Mouse (Mus musculus) kidney, embryonic 14.5 days (tissue): ENCODE results near the gene Cbr2. TPM values are rescaled to one million over a fixed set of nuclear protein-coding genes. Genes with fewer than 3 reads are reported as not detected.
"Not testable (repeated sequence)": the region's sequence is repeated elsewhere in the genome, so short reads cannot be mapped to it uniquely, and the experiment has no call there.

ENCODE experiments used
- ATAC-seq: fragments of 200-750 bp; cut with Nextera tagmentation; 2 replicates; pipeline ENCODE4 v1.8.0; 2017; ENCODE audit warnings: moderate number of reproducible peaks, mild to moderate bottlenecking, moderate TSS enrichment, moderate library complexity; ENCODE audit not compliant: low FRiP score, low TSS enrichment
- H3K27ac ChIP-seq: fragments of 300-500 bp; sonication (generic); 2 replicates; pipeline ENCODE4 v1.5.1; 2014; ENCODE audit warnings: low read depth, mild to moderate bottlenecking, low read length, moderate library complexity, mixed read lengths
- H3K27me3 ChIP-seq: fragments of 300-500 bp; sonication (generic); 2 replicates; pipeline ENCODE4 v1.6.1; 2014; ENCODE audit warnings: mild to moderate bottlenecking, low read length; ENCODE audit not compliant: control insufficient read depth, insufficient read depth
- H3K36me3 ChIP-seq: fragments of 300-500 bp; sonication (generic); 2 replicates; pipeline ENCODE4 v1.6.1; 2014; ENCODE audit warnings: low read length, mixed read lengths; ENCODE audit not compliant: control insufficient read depth, insufficient read depth
- H3K4me1 ChIP-seq: fragments of 300-500 bp; sonication (generic); 2 replicates; pipeline ENCODE4 v1.6.1; 2014; ENCODE audit warnings: low read length, mixed read lengths; ENCODE audit not compliant: control insufficient read depth, insufficient read depth
- H3K4me2 ChIP-seq: fragments of 300-500 bp; sonication (generic); replicated peaks from 2 replicates; pipeline ENCODE4 v1.6.1; 2014; ENCODE audit warnings: low read depth, mild to moderate bottlenecking, low read length
- H3K4me3 ChIP-seq: fragments of 300-500 bp; sonication (generic); 2 replicates; pipeline ENCODE4 v1.5.1; 2014; ENCODE audit warnings: mild to moderate bottlenecking, low read length
- H3K9ac ChIP-seq: fragments of 300-500 bp; sonication (generic); 2 replicates; pipeline ENCODE4 v1.6.1; 2014; ENCODE audit warnings: low read depth, mild to moderate bottlenecking, low read length, moderate library complexity
- H3K9me3 ChIP-seq: fragments of 300-500 bp; sonication (generic); 2 replicates; pipeline ENCODE4 v1.6.1; 2016; ENCODE audit warnings: low read length; ENCODE audit not compliant: control insufficient read depth
- whole genome bisulfite sequencing: fragments of 180-500 bp; shearing (Covaris S2); extraction: QIAGEN DNeasy Blood & Tissue Kit; methylation state at CpG from one replicate; pipeline ENCODE4 v1.1.7; 2014; 5-methylcytosine and 5-hydroxymethylcytosine counted together
- polyA plus RNA-seq: library from polyadenylated mRNA; unstranded; fragments of >200 nt; fragmentation: Nextera tagmentation; extraction: Ambion mirVana; gene quantifications from 2 replicates; pipeline ENCODE4 v1.2.1, GENCODE M21; 2014

Cbr2 gene
- polyA plus RNA-seq, 1 experiment from 2014 or later: 0.47 TPM

- H3K9me3 ChIP-seq, H3K36me3 ChIP-seq, H3K27ac ChIP-seq, ATAC-seq, H3K4me1 ChIP-seq, H3K27me3 ChIP-seq, H3K9ac ChIP-seq, H3K4me3 ChIP-seq, H3K4me2 ChIP-seq: not testable (repeated sequence)
- 81% methylated on average over 3 of the region's 7 CpGs for WGBS
Observed at GRCm38 (mm10) chr11:120767023-120767422, 35.1 kb upstream of the Cbr2 start.

DNA sequence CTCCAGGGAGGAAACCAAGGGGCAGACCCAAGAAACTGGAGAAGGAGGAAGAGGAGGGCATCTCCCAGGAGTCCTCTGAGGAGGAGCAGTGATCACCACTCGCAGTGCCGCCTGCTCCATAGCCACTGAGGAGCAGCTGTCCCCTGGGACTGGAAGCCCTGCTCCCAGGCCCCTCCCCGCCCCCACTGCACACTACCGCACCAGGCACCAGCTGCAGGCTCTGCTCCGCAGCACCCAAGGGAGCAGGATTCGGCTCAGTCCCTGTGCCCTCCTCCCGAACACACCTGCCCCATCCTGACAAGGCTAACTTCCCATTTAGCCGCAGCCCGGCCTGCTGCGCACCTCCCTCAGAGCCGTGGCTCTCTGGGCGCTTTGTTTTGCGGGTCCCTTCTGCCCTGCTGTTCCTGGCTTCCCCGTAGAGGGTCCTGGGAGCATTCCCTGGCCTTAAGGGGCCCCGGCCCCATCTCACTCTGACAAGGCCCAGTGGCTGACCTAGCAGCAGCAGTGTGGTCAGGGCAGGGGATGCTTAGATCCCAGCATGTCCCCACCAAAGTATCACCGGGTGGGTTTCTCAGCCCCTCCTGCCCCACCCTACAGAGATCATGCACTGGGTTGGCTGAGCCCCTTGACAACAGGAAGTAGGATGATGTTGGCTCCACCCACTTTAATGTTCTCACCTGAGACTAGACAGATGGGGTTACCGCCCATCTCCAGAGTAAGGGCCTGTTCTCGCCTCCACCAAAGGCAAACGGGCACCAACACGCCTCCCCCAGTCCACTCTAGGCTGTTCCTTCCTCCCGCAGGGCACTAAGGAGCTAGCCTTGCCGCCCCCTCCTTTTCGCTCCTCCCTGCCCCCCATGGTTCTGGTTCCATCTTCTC is 31.4 kb upstream of the Cbr2 start:
- not testable (repeated sequence) for H3K4me1 ChIP-seq, H3K4me2 ChIP-seq, H3K36me3 ChIP-seq, H3K9ac ChIP-seq, H3K27ac ChIP-seq, H3K4me3 ChIP-seq, H3K27me3 ChIP-seq
- 0% methylated on average over 2 of the region's 23 CpGs for WGBS
- peaks cover 16% of the 10 kb centered on the region for H3K9me3 ChIP-seq
- peak; percentile 37; the same call in 1 of the 2 replicates for ATAC-seq

GRCm38 (mm10) chr11:120762672-120763041 is 30.7 kb upstream of the Cbr2 start, which contains the start of gene Hmga1b:
Gene Hmga1b, plus strand, starts transcription at chr11:120762794.
- peak; percentile 18; the same call in 1 of the 2 replicates for ATAC-seq
- WGBS: 23% methylated on average over 13 of the region's 14 CpGs

GRCm38 (mm10) chr11:120761811-120762671 is 30.1 kb upstream of the Cbr2 start:
- Histone ChIP-seq H3K27me3 (peaks cover 4% of the 10 kb centered on the region; the same call in 1 of the 2 replicates), H3K36me3 (no peaks in the 10 kb centered on the region), H3K4me1 (0 out of 2 replicates have a peak, but pooled peaks cover 2% of the 10 kb centered on the region), H3K9me3 (peaks cover 24% of the 10 kb centered on the region), H3K4me2 (no peak overlapping the region), H3K9ac (no peak overlapping the region), H3K27ac (no peak overlapping the region), H3K4me3 (no peak overlapping the region)
- 71% methylated on average over 14 of the region's 14 CpGs for WGBS
- ATAC-seq: no peak

More at GRCm38 (mm10) chr11:120762672-120763041, 30.7 kb upstream of the Cbr2 start, which contains the start of gene Hmga1b:
- not testable (repeated sequence) for H3K4me3 ChIP-seq, H3K27ac ChIP-seq, H3K27me3 ChIP-seq, H3K4me1 ChIP-seq, H3K4me2 ChIP-seq, H3K36me3 ChIP-seq, H3K9ac ChIP-seq
- H3K9me3 ChIP-seq: peaks cover 23% of the 10 kb centered on the region

- Histone ChIP-seq H3K27ac (no peak overlapping the region), H3K4me1 (0 out of 2 replicates have a peak, but pooled peaks cover 2% of the 10 kb centered on the region), H3K9me3 (peaks cover 24% of the 10 kb centered on the region), H3K4me3 (no peak overlapping the region), H3K36me3 (no peaks in the 10 kb centered on the region), H3K4me2 (no peak overlapping the region), H3K9ac (no peak overlapping the region), H3K27me3 (peaks cover 4% of the 10 kb centered on the region; the same call in 1 of the 2 replicates)
- 72% methylated on average over 9 of the region's 9 CpGs for WGBS
- no peak for ATAC-seq
Observed at GRCm38 (mm10) chr11:120760236-120760635, 28.3 kb upstream of the Cbr2 start.

DNA sequence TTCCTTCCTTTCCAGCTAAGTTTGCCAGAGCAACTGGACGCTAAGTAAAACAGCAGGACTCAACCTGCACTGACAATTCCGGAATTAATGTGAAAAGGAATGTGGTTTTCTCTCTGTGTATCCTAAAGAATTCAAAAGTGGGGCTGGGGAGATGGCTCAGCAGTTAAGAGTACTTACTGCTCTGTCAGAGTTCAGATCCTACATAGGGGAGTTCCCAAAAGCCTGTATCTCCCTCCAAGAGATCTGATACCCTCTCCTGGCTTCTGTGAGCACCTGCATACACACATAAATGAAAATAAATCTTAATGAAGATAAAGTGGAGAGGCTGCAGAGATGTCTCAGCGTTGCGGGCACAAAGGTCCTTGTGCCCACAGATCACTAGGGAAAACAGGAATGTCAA is 19.7 kb upstream of the Cbr2 start:
- ATAC-seq: no peak
- WGBS: 47% methylated on average over 4 of the region's 4 CpGs
- no peak overlapping the region for H3K4me3 ChIP-seq

GRCm38 (mm10) chr11:120749430-120749829 is 17.5 kb upstream of the Cbr2 start:
- Histone ChIP-seq H3K4me1 (no peaks in the 10 kb centered on the region), H3K27ac (no peak overlapping the region), H3K36me3 (no peaks in the 10 kb centered on the region), H3K9me3 (no peaks in the 10 kb centered on the region), H3K4me2 (no peak overlapping the region), H3K9ac (no peak overlapping the region), H3K27me3 (no peaks in the 10 kb centered on the region), H3K4me3 (no peak overlapping the region)
- ATAC-seq: no peak
- 69% methylated on average over 8 of the region's 8 CpGs for WGBS

More for the DNA sequence above, 19.7 kb upstream of the Cbr2 start:
- Histone ChIP-seq H3K27me3 (no peaks in the 10 kb centered on the region), H3K9ac (no peak overlapping the region), H3K36me3 (no peaks in the 10 kb centered on the region), H3K4me2 (no peak overlapping the region), H3K4me1 (no peaks in the 10 kb centered on the region), H3K27ac (no peak overlapping the region), H3K9me3 (no peaks in the 10 kb centered on the region)

DNA sequence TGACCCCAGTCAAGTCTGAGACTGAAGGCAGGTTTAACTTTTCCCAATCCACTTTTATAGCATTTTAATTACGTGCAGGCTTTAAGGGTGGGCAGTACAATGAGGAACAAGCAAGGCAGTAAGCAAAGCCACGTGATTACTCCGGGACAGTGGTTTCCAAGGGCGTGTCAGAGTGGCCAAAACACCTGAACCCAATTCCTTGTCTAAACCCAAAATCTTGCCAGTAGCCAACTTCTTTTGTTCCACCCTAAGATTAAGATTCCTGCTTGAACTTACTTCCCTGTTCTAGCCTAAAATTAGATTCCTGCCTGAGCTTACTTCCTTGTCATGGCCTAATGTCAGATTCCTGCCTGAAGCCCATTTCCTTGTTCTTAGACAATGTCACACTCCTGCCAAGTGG is 16.1 kb upstream of the Cbr2 start:
- ATAC-seq: no peak
- whole genome bisulfite sequencing: 66% methylated on average over 4 of the region's 4 CpGs
- Histone ChIP-seq H3K4me1 (no peaks in the 10 kb centered on the region), H3K4me2 (no peak overlapping the region), H3K4me3 (no peak overlapping the region), H3K9me3 (no peaks in the 10 kb centered on the region), H3K36me3 (no peaks in the 10 kb centered on the region), H3K27me3 (no peaks in the 10 kb centered on the region), H3K27ac (no peak overlapping the region), H3K9ac (no peak overlapping the region)
